Mouse (Mus musculus): ENCODE results near the gene Exoc8. TPM values are rescaled to one million over a fixed set of nuclear protein-coding genes. Genes with fewer than 3 reads are reported as not detected.
A peak's percentile ranks its signal among the peaks of the same experiment; 100 is the strongest.

Gene Exoc8
- polyA plus RNA-seq, 1 experiment from 2014 or later = 8.7 TPM

GRCm38 (mm10) chr8:124867126-124867525 lies 30.4 kb downstream of the Exoc8 start:
- no peak overlapping the region for H3K27ac ChIP-seq (ENCODE audit: low read depth, low read length)
- no peaks in the 10 kb centered on the region for H3K36me3 ChIP-seq (ENCODE audit: control insufficient read depth, insufficient read depth, low read length)
- H3K9me3 ChIP-seq (ENCODE audit: control insufficient read depth, low read length) = no peaks in the 10 kb centered on the region
- H3K4me2 ChIP-seq (replicated peaks; ENCODE audit: low read depth, low read length) = no peak overlapping the region
- H3K9ac ChIP-seq (ENCODE audit: low read depth, low read length) = no peak overlapping the region
- ATAC-seq (ENCODE audit: low FRiP score) = no peak
- no peak for DNase-seq (ENCODE audit: low spot score)
- peaks cover 2% of the 10 kb centered on the region; the same call in 1 of the 2 replicates for H3K4me1 ChIP-seq (replicated peaks; ENCODE audit: control insufficient read depth, insufficient read depth, low read length)
- H3K27me3 ChIP-seq (ENCODE audit: control insufficient read depth, insufficient read depth, low read length) = no peaks in the 10 kb centered on the region
- no peak overlapping the region for H3K4me3 ChIP-seq (ENCODE audit: low read depth, low read length)
- WGBS = 88% methylated on average over 2 of the region's 2 CpGs

DNA sequence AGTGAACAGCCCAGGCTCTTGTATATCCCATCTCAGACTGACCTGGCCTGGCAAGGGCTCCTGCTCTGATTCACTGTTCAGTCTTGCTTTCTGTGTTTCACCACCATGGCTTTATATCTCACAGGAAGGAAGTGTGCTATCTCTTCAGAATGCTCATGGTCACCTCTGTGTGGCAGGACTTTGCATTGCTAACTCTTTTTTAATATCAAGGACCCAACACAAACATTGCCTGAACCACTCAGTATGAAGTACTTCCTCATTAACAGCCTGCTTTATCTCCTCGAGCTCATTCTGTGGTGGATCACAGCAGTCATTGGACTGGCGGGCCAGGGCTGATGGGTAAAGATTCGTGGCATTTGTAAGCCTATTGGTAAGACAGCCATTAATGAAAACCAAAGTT lies 30.8 kb downstream of the Exoc8 start:
- no peak overlapping the region for H3K27ac ChIP-seq (ENCODE audit: low read depth, low read length)
- no peak overlapping the region for H3K4me3 ChIP-seq (ENCODE audit: low read depth, low read length)
- DNase-seq (ENCODE audit: low spot score) (no peak), ATAC-seq (ENCODE audit: low FRiP score) (no peak)
- H3K36me3 ChIP-seq (ENCODE audit: control insufficient read depth, insufficient read depth, low read length) = no peaks in the 10 kb centered on the region
- no peak overlapping the region for H3K9ac ChIP-seq (ENCODE audit: low read depth, low read length)
- WGBS = 83% methylated on average over 3 of the region's 3 CpGs
- no peaks in the 10 kb centered on the region for H3K9me3 ChIP-seq (ENCODE audit: control insufficient read depth, low read length)
- H3K4me2 ChIP-seq (replicated peaks; ENCODE audit: low read depth, low read length) = no peak overlapping the region
- no peaks in the 10 kb centered on the region for H3K27me3 ChIP-seq (ENCODE audit: control insufficient read depth, insufficient read depth, low read length)
- peaks cover 3% of the 10 kb centered on the region; the same call in 1 of the 2 replicates for H3K4me1 ChIP-seq (replicated peaks; ENCODE audit: control insufficient read depth, insufficient read depth, low read length)

DNA sequence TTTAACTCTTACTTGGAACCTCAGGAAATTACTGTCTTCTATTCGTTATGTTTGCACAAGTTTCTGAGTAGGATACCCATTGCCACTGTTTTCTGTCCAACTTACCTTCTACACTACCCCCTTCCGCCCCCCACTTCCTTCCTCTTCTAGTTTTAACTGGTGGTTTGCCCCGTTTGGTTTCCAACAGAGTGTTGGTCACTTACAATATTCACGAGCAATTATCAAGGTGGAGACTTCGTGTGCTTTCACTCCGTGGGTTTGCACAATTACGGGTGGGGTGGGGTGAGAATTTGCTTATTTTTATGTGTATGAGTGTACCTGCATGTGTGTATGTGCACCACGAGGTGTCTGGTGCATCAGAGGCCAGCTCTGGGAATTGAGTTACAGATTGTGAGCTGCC lies 33.8 kb downstream of the Exoc8 start:
- Histone ChIP-seq H3K9ac (ENCODE audit: low read depth, low read length) (peak overlapping the region; percentile 98), H3K27ac (ENCODE audit: low read depth, low read length) (no peak overlapping the region), H3K36me3 (ENCODE audit: control insufficient read depth, insufficient read depth, low read length) (peaks cover 5% of the 10 kb centered on the region; the same call in 1 of the 2 replicates), H3K4me3 (ENCODE audit: low read depth, low read length) (peak overlapping the region; percentile 95), H3K9me3 (ENCODE audit: control insufficient read depth, low read length) (no peaks in the 10 kb centered on the region), H3K27me3 (ENCODE audit: control insufficient read depth, insufficient read depth, low read length) (no peaks in the 10 kb centered on the region), H3K4me1 (replicated peaks; ENCODE audit: control insufficient read depth, insufficient read depth, low read length) (peaks cover 3% of the 10 kb centered on the region; the same call in 1 of the 2 replicates), H3K4me2 (replicated peaks; ENCODE audit: low read depth, low read length) (peak overlapping the region; percentile 76)
- no peak for ATAC-seq (ENCODE audit: low FRiP score)
- DNase-seq (ENCODE audit: low spot score) = peak; percentile 22
- WGBS = 22% methylated on average over 8 of the region's 8 CpGs

DNA sequence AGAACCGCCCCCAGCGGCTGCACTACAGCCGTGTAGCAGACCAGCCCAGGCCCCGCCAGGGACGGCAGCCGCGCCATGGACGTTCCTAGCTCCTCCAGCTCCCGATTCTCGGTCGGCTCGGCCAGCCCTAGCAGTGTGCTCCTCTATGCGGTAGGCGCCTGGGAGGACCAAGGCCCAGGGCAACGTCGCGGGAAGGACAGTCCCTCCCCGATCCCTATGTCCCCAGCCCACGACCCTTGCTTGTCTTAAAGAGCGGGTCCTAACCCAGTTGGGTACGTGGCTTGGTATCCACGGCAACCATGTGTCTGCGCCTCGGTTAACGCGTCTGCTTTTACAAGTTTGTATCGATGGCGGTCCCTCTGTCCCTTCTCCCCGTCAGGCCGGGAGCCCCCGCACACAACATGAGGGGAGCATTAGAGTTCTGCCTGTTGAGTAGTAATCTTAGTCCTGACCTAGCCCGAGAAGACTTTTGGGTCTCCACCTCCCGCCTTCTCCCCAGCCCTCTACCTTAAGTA lies 34.3 kb downstream of the Exoc8 start:
- peaks cover 3% of the 10 kb centered on the region; the same call in 1 of the 2 replicates for H3K4me1 ChIP-seq (replicated peaks; ENCODE audit: control insufficient read depth, insufficient read depth, low read length)
- H3K9ac ChIP-seq (ENCODE audit: low read depth, low read length) = peak overlapping the region; percentile 98
- H3K27me3 ChIP-seq (ENCODE audit: control insufficient read depth, insufficient read depth, low read length) = no peaks in the 10 kb centered on the region
- H3K36me3 ChIP-seq (ENCODE audit: control insufficient read depth, insufficient read depth, low read length) = peaks cover 8% of the 10 kb centered on the region; the same call in 1 of the 2 replicates
- peak overlapping the region; percentile 89 for H3K27ac ChIP-seq (ENCODE audit: low read depth, low read length)
- peak; percentile 86 for ATAC-seq (ENCODE audit: low FRiP score)
- no peak for DNase-seq (ENCODE audit: low spot score)
- H3K9me3 ChIP-seq (ENCODE audit: control insufficient read depth, low read length) = no peaks in the 10 kb centered on the region
- H3K4me3 ChIP-seq (ENCODE audit: low read depth, low read length) = peak overlapping the region; percentile 95
- WGBS = 0% methylated on average over 31 of the region's 33 CpGs
- peak overlapping the region; percentile 76 for H3K4me2 ChIP-seq (replicated peaks; ENCODE audit: low read depth, low read length)

GRCm38 (mm10) chr8:124862321-124863162 lies 35.0 kb downstream of the Exoc8 start, which contains the start of the genes Gnpat and 2810004N23Rik:
Gene Gnpat (plus strand): TSS chr8:124863033.
Gene 2810004N23Rik (minus strand): TSS chr8:124863120.
- 0 out of 2 replicates have a peak, but pooled peaks cover 3% of the 10 kb centered on the region for H3K4me1 ChIP-seq (replicated peaks; ENCODE audit: control insufficient read depth, insufficient read depth, low read length)
- H3K36me3 ChIP-seq (ENCODE audit: control insufficient read depth, insufficient read depth, low read length) = peaks cover 9% of the 10 kb centered on the region; the same call in 1 of the 2 replicates
- no peaks in the 10 kb centered on the region for H3K27me3 ChIP-seq (ENCODE audit: control insufficient read depth, insufficient read depth, low read length)
- 1% methylated on average over 52 of the region's 55 CpGs for WGBS
- no peaks in the 10 kb centered on the region for H3K9me3 ChIP-seq (ENCODE audit: control insufficient read depth, low read length)
- H3K9ac ChIP-seq (ENCODE audit: low read depth, low read length) = peak within 1 kb of the TSS; percentile 98
- DNase-seq (ENCODE audit: low spot score) (peak; percentile 97), ATAC-seq (ENCODE audit: low FRiP score) (peak; percentile 98)
- H3K4me2 ChIP-seq (replicated peaks; ENCODE audit: low read depth, low read length) = peak within 1 kb of the TSS; percentile 76
- H3K27ac ChIP-seq (ENCODE audit: low read depth, low read length) = peak within 1 kb of the TSS; percentile 89
- H3K4me3 ChIP-seq (ENCODE audit: low read depth, low read length) = peak within 1 kb of the TSS; percentile 95

DNA sequence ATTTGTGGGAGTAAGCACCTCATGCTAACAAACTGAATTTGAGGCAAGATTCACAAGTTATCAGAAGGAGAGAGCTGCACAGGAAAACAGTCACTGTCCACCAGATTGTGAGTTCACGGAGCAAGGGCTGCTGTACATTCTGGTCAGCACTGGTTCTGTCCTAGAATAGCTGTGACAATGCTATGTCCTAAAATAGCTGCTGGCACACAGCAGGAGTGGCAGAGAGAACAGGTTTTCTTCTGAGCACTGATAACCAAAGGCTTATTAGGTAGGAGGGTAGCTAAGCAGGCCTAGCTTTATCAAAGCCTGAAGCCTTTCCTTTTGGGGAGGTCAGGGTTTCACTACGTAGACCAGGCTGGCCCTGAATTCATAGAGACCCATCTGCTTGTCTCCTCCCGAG lies 37.3 kb downstream of the Exoc8 start:
- ATAC-seq (ENCODE audit: low FRiP score) (no peak), DNase-seq (ENCODE audit: low spot score) (no peak)
- WGBS = 88% methylated on average over 3 of the region's 3 CpGs
- no peak overlapping the region for H3K4me3 ChIP-seq (ENCODE audit: low read depth, low read length)
- peaks cover 18% of the 10 kb centered on the region; the same call in 1 of the 2 replicates for H3K36me3 ChIP-seq (ENCODE audit: control insufficient read depth, insufficient read depth, low read length)
- H3K4me2 ChIP-seq (replicated peaks; ENCODE audit: low read depth, low read length) = no peak overlapping the region
- no peaks in the 10 kb centered on the region for H3K27me3 ChIP-seq (ENCODE audit: control insufficient read depth, insufficient read depth, low read length)
- H3K9me3 ChIP-seq (ENCODE audit: control insufficient read depth, low read length) = no peaks in the 10 kb centered on the region
- H3K4me1 ChIP-seq (replicated peaks; ENCODE audit: control insufficient read depth, insufficient read depth, low read length) = 0 out of 2 replicates have a peak, but pooled peaks cover 3% of the 10 kb centered on the region
- H3K9ac ChIP-seq (ENCODE audit: low read depth, low read length) = no peak overlapping the region
- no peak overlapping the region for H3K27ac ChIP-seq (ENCODE audit: low read depth, low read length)

- Histone ChIP-seq H3K27ac (ENCODE audit: low read depth, low read length) (no peak overlapping the region), H3K9me3 (ENCODE audit: control insufficient read depth, low read length) (no peaks in the 10 kb centered on the region), H3K27me3 (ENCODE audit: control insufficient read depth, insufficient read depth, low read length) (no peaks in the 10 kb centered on the region), H3K4me1 (replicated peaks; ENCODE audit: control insufficient read depth, insufficient read depth, low read length) (0 out of 2 replicates have a peak, but pooled peaks cover 3% of the 10 kb centered on the region), H3K4me2 (replicated peaks; ENCODE audit: low read depth, low read length) (no peak overlapping the region), H3K9ac (ENCODE audit: low read depth, low read length) (no peak overlapping the region), H3K36me3 (ENCODE audit: control insufficient read depth, insufficient read depth, low read length) (peaks cover 18% of the 10 kb centered on the region; the same call in 1 of the 2 replicates), H3K4me3 (ENCODE audit: low read depth, low read length) (no peak overlapping the region)
- ATAC-seq (ENCODE audit: low FRiP score) = no peak
- no peak for DNase-seq (ENCODE audit: low spot score)
These were observed 38.0 kb downstream of the Exoc8 start for GRCm38 (mm10) chr8:124859466-124859865.

GRCm38 (mm10) chr8:124853511-124853910 lies 44.0 kb downstream of the Exoc8 start:
- peaks cover 17% of the 10 kb centered on the region for H3K36me3 ChIP-seq (ENCODE audit: control insufficient read depth, insufficient read depth, low read length)
- WGBS = 92% methylated on average over 1 of the region's 1 CpGs

More at GRCm38 (mm10) chr8:124853511-124853910, 44.0 kb downstream of the Exoc8 start:
- DNase-seq (ENCODE audit: low spot score) = no peak
- H3K27me3 ChIP-seq (ENCODE audit: control insufficient read depth, insufficient read depth, low read length) = no peaks in the 10 kb centered on the region
- H3K4me1 ChIP-seq (replicated peaks; ENCODE audit: control insufficient read depth, insufficient read depth, low read length) = no peaks in the 10 kb centered on the region
- no peak overlapping the region for H3K4me3 ChIP-seq (ENCODE audit: low read depth, low read length)
- no peak for ATAC-seq (ENCODE audit: low FRiP score)
- no peak overlapping the region for H3K27ac ChIP-seq (ENCODE audit: low read depth, low read length)
- H3K4me2 ChIP-seq (replicated peaks; ENCODE audit: low read depth, low read length) = no peak overlapping the region
- H3K9me3 ChIP-seq (ENCODE audit: control insufficient read depth, low read length) = no peaks in the 10 kb centered on the region
- H3K9ac ChIP-seq (ENCODE audit: low read depth, low read length) = no peak overlapping the region
